Mouse (Mus musculus) kidney, postnatal 4 days (tissue): ENCODE measurements around the gene Acsl1.
A peak's percentile ranks its signal among the peaks of the same experiment; 100 is the strongest.

Source experiments
- DNase-seq, 2 experiments: peaks; one replicate each; pipeline ENCODE4 v3.0.0; 2021; ENCODE audit warnings: mixed read lengths in 2 of 2

The Acsl1 gene

GRCm38 (mm10) chr8:46508488-46509395 is 37.9 kb downstream of the Acsl1 start:
- DNase-seq, result peak; percentile 14 to 39

DNA sequence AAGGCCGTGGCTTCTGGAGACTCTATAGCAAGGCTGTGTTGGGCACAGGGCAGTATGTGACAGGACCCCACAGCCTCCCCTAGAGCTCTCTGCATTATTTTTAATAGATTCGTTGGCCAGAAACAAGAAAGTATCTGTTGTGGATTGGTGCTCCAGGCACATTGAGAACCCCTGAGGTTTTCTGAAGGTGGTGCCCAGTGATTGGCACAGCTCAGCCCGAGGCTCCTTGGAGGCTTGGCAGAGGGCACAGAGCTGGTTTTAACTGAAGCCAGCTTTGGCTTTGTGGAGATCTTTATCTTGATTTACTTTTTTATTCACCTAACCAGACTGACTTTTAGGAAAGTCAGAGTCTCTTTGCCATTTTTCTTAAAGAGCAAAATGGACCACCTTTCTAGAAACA is 38.6 kb downstream of the Acsl1 start:
- DNase-seq, result no peak

DNA sequence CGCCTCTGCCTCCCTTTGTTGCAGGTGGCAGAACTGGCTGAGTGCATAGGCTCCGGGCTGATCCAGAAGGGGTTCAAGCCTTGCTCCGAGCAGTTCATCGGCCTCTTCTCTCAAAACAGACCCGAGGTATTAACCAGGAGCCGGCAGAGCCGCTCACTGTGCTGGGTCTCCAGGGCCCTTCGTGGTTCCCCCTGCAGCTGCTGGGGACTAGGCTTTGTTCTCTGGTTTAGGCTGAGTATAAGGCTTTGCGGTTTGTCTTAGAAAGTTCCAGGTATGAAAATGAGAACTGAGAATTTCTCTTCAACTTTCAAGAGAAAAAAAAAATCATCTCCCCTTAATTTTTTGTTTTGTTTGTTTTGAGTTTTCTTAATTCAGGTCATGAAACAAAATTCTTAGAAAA is 40.5 kb downstream of the Acsl1 start:
- DNase-seq, result no peak

DNA sequence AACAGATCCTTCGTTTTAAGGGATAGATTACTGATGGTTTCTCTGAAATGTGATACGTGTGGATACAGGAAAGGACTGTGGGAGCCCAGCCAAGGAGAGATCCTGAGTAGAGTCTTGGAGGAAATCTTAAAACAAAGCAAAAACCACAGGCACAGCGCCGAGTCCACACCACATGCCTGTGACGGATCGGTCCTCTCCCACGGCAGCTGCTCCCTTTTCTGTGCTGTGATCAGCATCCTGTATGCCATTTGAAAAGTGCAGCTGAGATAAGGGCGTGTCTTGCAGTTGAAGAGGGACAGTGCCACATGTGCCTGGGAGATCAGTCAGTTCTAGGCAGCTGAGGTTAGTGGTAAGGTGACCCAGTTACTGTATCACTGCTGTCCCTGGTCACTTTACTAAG is 41.7 kb downstream of the Acsl1 start:
- DNase-seq, result peak; percentile 49 to 61

- DNase-seq, result no peak
These were observed 43.2 kb downstream of the Acsl1 start for GRCm38 (mm10) chr8:46514027-46514426.

GRCm38 (mm10) chr8:46520667-46521066 is 49.8 kb downstream of the Acsl1 start:
- no peak for DNase-seq

GRCm38 (mm10) chr8:46526098-46526497 is 55.3 kb downstream of the Acsl1 start:
- DNase-seq, result no peak

- DNase-seq, result peak; percentile 63 to 72
These were observed 56.0 kb downstream of the Acsl1 start for GRCm38 (mm10) chr8:46526821-46527220.

DNA sequence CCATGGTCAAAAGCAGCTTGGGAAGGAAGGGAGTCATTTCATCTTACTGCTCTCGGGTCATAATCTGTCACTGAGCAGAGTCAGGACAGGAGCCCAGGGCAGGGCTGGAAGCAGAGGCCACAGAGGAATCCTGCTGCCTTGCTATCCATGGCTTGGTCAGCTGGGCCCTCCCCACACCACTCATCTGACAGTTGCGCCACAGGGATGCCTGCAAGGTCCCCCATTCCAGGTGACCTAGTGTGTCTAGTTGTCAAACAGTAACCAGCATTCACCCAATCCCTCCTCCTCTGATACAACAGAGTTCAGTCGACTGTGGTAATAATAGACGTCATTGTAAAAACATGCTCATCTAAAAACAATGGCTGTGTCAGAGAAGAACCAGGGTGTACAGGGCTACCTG is 58.7 kb downstream of the Acsl1 start:
- peak in 1 of 2 experiments; percentile 32 for DNase-seq

GRCm38 (mm10) chr8:46530541-46530940 is 59.7 kb downstream of the Acsl1 start:
- no peak for DNase-seq

DNA sequence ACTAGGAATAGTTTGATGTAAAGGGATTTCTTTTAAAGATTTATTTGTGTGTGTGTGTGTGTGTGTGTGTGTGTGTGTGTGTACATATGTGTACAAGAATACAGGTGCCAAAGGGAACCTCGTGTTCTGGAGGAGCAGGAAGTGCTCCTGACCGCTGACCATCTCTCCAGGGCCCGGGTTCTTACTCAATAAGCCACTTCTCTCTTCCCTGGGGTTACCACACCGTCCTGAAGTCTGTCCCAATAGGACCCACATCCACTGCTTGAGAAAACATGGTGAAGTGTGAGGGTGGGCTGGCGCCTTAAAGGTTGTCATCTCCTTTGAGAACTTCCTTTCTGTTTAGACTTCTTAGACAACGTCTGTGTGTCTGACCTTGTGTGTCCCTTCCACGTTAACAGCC is 63.1 kb downstream of the Acsl1 start:
- no peak for DNase-seq

GRCm38 (mm10) chr8:46539701-46540100 is 68.9 kb downstream of the Acsl1 start:
- no peak for DNase-seq

DNA sequence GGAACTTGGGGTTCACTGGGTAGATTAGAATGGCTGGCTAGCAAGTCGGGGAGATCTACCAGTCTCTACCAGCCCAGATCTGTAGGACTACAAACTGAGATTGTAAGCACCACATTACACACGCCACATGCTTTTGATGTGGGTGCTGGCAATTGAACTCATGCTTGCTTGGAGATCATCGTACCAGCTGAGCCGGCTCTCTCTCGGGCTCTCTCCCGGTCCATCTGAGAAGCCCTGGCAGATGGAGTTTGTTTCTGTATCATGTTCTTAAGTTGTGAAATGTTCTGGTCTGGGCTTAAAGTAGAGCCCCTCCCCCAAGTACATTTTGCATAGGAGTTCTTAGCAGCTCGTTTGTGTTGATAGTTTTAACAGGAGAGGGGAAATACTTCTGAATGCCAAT is 72.4 kb downstream of the Acsl1 start:
- no peak for DNase-seq

DNA sequence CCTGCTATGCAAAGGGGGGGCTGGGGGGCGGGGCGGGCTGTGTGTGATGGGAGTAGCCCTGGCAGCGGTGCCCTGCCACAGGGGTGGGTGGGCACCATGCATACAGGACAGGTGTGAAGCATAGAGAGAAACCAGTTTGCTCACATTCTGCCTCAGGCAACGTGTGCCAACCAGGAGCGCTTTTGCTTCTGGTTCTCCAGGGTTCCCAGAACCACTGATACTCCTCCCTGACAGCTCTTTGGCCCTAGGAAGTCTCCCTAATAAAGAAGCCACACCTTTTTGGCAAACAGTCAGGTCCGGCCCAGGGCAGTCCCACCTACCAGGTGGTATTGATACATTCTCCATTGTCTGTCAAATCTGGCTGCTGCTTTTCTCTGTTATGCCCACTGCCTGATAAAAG is 72.8 kb downstream of the Acsl1 start:
- peak in 1 of 2 experiments; percentile 14 for DNase-seq

- DNase-seq, result no peak
These were observed 75.0 kb downstream of the Acsl1 start for GRCm38 (mm10) chr8:46545854-46546253.

GRCm38 (mm10) chr8:46546431-46547176 is 75.8 kb downstream of the Acsl1 start:
- peak; percentile 81 to 86 for DNase-seq

- peak; percentile 30 to 57 for DNase-seq
These were observed 76.4 kb downstream of the Acsl1 start for GRCm38 (mm10) chr8:46547245-46547644.

DNA sequence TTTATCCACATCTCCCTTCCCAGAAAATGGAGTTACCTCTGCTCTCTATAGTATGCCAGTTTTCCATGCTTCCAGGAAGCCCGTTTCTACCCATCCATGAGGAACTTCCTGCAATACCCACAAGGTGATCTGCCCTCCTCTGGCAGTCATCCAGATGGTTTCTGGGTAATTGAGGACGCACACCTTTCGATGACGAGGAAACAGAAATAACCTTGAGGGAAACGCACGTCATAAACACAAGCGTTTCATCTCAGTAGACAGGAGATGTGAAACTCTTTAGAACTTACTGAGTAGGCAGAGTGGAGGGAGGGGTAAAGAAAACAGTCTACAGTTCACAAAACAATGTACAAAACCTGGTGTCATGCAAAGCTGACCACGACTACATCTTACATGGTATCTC is 79.2 kb downstream of the Acsl1 start:
- no peak for DNase-seq

GRCm38 (mm10) chr8:46551029-46551428 is 80.2 kb downstream of the Acsl1 start:
- DNase-seq, result no peak

DNA sequence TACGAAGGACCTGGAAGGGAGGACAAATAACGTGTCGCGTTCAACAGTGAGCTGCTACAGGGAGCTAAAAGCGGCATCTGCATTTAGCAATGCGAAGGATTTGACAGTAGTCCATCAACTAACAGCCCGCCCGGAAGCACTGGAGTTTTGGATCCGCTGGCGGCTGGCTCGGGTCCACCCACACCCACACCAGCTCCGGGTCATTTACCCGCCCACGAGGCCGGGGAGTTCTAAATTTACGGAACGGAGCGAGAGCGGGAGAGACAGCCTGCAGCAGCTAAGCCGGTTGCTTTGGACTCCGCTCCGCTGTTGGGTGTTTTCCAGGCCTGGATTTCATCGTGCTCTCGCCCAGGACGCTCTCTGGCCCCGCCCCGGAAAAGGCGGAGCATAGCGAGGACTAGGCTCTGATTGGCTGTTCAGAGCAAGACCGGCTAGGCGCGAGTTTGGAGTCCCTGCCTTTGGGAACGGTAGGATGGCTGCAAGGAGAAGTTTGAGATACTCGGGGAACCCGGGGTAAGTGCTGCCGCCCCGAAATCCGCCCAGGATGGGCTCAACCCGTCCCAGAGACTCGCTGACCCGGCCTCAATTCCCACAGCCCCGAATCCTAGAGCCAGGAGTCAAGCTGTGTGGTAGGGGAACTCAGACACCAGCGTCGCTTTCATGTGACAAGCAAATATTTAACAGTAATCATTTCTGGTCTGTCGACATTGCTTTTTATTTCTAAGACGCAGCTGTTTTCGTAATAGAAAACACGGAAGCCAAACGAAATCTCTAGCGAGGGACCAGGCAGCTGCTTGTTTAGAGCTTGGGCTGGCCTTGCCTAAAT is 81.0 kb downstream of the Acsl1 start, which contains the start of gene Cenpu:
Gene Cenpu, plus strand, starts transcription at position 414 of the 826 bp plus-strand sequence.
- DNase-seq, result peak; percentile 100

DNA sequence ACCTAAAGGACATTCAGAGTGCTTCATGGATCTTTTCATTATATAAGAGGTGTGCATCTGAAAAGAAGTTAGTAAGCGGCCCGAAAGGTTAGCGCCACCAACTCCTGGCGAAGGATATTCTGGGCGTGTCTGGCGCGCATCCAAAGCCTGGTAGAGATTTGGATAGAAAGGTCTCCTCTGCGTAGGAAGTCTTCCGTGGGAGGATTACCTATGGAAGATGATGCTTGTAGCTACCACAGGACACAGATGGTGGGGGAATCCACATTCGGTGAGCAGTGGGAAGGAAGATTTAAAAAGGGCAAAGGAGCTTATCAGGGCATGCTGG is 81.6 kb downstream of the Acsl1 start:
- peak; percentile 31 to 54 for DNase-seq

GRCm38 (mm10) chr8:46559428-46559827 is 88.6 kb downstream of the Acsl1 start:
- DNase-seq, result peak; percentile 53 to 63

DNA sequence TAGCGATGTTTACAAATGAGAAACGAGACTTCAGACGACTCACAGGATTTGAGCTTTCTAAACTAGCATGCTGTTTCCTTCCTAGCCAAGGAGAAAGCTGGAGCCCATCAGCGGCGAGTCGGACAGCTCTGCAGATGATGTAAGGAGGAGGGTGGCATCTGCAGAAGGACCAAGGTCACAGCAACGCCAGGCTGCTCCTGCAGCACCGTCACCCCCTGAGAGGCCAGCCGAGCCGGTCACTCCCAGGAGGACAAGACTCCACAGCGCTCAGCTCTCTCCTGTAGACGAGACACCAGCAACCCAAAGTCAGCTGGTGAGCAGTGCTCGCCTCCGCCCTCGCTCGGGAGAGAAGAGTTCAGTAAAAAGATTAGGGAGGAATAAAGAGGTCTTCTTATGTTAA is 91.5 kb downstream of the Acsl1 start:
- no peak for DNase-seq
